Mouse (Mus musculus): Measurements from ENCODE around the gene Tenm2.

GRCm38 (mm10) chr11:37128893-37129292, 106.9 kb downstream of the Tenm2 start:
- TF ChIP-seq CTCF (IDR thresholded peaks at IDR 0.05) = no peak
- TF ChIP-seq EP300 (IDR thresholded peaks at IDR 0.05) = no peak

Data from lung, postnatal 0 days (tissue).